Mouse (Mus musculus) liver (tissue): Measurements from ENCODE around the gene Tmem151b.

Experiments used
- DNase-seq: peaks from one replicate; pipeline ENCODE4 v3.0.0-alpha.2; 2020; ENCODE audit warnings: mixed read lengths

The Tmem151b gene

GRCm38 (mm10) chr17:45563655-45564530 lies 14.4 kb upstream of the Tmem151b start, which contains the start of gene Slc35b2:
Slc35b2 (plus strand) TSS chr17:45563874.
- DNase-seq = peak; percentile 88

GRCm38 (mm10) chr17:45563216-45563615 lies 13.7 kb upstream of the Tmem151b start:
- DNase-seq = no peak

- no peak for DNase-seq
Observed at GRCm38 (mm10) chr17:45559732-45560525, 10.5 kb upstream of the Tmem151b start.

- DNase-seq = no peak
Observed at GRCm38 (mm10) chr17:45557998-45558862, 8.8 kb upstream of the Tmem151b start.

GRCm38 (mm10) chr17:45557246-45557824 lies 7.9 kb upstream of the Tmem151b start:
- no peak for DNase-seq

GRCm38 (mm10) chr17:45556514-45557245 lies 7.2 kb upstream of the Tmem151b start:
- no peak for DNase-seq

- no peak for DNase-seq
Observed at GRCm38 (mm10) chr17:45556107-45556489, 6.6 kb upstream of the Tmem151b start.

- DNase-seq = peak; percentile 96
Observed at GRCm38 (mm10) chr17:45555452-45556106, 6.1 kb upstream of the Tmem151b start, which contains the start of gene Nfkbie. Nfkbie (plus strand) TSS chr17:45555703.

- DNase-seq = no peak
Observed at GRCm38 (mm10) chr17:45554420-45554819, 4.9 kb upstream of the Tmem151b start.

- DNase-seq = no peak
Observed at GRCm38 (mm10) chr17:45553065-45553464, 3.6 kb upstream of the Tmem151b start.

- peak; percentile 73 for DNase-seq
Observed at GRCm38 (mm10) chr17:45551816-45552451, 2.5 kb upstream of the Tmem151b start.

- DNase-seq = no peak
Observed at GRCm38 (mm10) chr17:45551249-45551796, 1.8 kb upstream of the Tmem151b start.

- no peak for DNase-seq
Observed at GRCm38 (mm10) chr17:45550253-45550652, 776 bp upstream of the Tmem151b start.

- DNase-seq = no peak
Observed at GRCm38 (mm10) chr17:45548541-45549512, 650 bp downstream of the Tmem151b start.

- DNase-seq = no peak
Observed at GRCm38 (mm10) chr17:45547461-45548190, 1.9 kb downstream of the Tmem151b start.

GRCm38 (mm10) chr17:45546941-45547340 lies 2.5 kb downstream of the Tmem151b start:
- no peak for DNase-seq

- DNase-seq = no peak
Observed at GRCm38 (mm10) chr17:45545278-45545961, 4.1 kb downstream of the Tmem151b start.

- no peak for DNase-seq
Observed at GRCm38 (mm10) chr17:45544873-45545277, 4.6 kb downstream of the Tmem151b start.
